Mouse (Mus musculus) telencephalon, adult 2 months (tissue): ENCODE results near the gene Gm7534.
"Not testable (repeated sequence)": the region's sequence is repeated elsewhere in the genome, so short reads cannot be mapped to it uniquely, and the experiment has no call there.

Experiments used
- DNase-seq: peaks from one replicate; pipeline ENCODE4 v3.0.0-alpha.2; 2011; ENCODE audit warnings: low read depth, low spot score

The Gm7534 gene

GRCm38 (mm10) chr4:134203340-134203896 lies 614 bp upstream of the Gm7534 start:
- DNase-seq = no peak

DNA sequence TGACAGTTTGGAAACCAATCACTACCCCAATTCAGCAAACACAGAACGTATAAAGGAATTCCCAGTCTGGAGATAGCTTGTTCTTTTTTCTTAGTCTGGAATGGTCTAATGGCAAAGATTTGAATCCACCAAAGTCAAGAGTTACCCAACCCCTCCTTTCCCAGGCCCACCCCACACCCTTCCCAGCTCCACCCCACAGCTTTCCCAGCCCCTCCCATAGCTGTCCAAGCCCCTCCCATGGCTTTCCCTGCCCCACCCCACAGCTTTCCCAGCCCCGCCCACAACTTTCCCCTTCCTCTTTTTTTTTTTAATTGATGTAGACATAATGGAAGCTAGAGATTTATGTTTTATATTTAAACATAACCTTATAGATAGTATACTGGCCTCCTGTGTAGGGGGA lies 3.4 kb downstream of the Gm7534 start:
- DNase-seq = no peak

- no peak for DNase-seq
Observed at GRCm38 (mm10) chr4:134186268-134186667, 16.5 kb downstream of the Gm7534 start.

DNA sequence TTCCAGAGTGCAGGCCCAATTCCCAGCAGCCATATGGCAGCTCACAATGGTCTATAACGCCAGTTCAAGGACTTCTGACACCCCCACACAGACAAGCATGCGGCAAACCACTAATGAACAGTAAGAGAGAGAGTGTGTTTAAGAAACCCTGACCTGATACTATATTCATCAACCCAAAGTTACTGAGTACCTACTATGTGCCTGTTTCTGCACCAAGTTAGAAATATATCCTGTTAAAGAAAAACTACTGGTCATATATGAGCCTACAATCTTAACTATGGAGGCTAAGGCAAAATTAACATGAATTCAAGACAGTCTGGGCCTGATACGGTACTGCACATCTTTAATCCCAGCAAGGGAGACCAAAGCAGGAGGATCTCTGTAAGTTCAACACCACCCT lies 17.2 kb downstream of the Gm7534 start:
- DNase-seq = no peak

DNA sequence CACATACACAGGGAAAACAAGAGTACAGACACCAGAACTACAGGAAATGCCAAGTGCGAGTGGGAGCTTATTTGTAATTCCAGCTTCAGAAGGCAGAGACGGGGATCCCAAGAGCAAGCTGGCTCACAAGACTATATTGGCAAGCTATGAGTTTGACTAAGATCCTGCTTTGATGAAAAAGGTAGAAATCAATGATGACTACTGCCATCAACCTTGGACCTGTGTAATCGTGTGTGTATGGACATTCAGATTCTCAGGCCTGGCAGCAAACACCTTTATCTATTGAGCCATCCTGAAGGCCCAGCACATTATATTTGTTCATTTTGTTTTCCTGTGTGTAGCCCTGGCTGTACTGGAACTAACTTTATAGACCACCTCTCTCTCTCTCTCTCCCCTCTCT lies 19.1 kb downstream of the Gm7534 start:
- DNase-seq = no peak

GRCm38 (mm10) chr4:134181825-134182224 lies 21.0 kb downstream of the Gm7534 start:
- no peak for DNase-seq

- DNase-seq = no peak
Observed at GRCm38 (mm10) chr4:134181112-134181511, 21.7 kb downstream of the Gm7534 start.

DNA sequence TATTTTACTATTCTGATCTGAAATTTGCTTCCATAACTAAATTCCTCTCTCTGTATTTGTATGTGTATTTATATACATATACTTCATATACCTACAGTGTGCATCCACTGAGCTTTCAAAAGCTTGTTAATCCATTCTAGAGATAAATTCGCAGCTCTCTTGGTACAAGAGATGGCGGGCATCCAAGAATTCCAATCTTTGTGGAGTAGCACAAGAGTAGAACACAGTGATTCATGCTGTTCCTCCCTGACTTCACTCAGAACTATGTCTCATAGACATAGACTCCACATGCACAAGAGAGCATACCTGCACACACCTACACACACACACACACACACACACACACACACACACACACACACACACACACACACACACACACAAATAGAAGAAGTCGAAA lies 30.4 kb downstream of the Gm7534 start:
- DNase-seq = peak; percentile 45

DNA sequence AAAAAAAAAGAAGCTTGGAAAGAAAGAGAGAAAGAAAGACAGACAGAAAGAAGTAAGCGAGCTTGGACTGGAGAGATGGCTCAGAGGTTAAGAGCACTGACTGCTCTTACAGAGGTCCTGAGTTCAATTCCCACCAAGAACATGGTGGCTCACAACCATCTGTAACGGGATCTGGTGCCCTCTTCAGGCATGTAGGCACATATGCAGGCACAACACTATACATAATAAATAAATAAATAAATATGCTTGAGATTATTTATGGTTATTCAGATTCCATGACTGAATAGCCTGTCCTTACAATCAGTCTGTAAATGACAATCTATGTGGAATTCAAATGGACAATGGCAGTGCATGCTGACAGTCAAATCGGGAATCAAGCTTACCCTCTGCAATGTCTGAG lies 35.9 kb downstream of the Gm7534 start:
- no peak for DNase-seq

DNA sequence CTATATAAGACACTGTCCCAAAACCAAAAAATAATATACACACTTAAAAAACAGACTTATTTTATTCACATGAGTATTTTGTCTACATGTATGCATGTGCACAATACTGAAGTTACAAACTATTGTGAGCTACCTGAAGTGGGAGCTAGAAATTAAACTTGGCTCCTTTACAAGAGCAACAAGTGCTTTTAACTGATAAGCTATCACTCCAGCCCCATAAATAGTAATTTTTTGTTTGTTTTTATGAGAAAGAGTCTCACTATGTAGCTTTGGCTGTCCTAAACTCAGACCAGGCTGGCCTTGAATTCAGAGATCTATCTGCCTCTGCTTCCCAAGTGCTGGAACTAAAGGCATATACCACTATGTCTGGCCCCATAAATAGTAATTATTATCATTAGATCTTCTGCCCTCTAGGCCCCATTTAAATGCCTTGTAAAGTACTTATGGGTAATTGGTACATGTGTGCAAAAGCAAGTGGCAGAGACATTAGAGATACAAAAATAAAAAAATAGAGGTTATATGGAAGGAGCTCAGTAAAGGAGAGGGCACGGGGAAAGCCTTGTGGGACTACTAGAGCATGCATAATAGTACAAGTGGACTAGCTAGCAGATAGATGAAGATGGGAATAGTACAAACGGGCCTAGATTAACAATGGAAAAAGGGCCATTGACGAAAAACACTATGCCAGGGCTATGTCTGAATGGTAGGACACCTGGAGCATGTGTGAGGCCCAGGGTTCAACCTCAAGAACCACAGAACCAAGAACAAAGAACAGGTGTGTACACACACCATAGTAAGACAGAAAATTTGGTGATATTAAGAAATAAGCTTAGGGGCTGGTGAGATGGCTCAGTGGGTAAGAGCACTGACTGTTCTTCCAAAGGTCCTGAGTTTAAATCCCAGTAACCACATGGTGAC lies 37.0 kb downstream of the Gm7534 start:
- no peak for DNase-seq

GRCm38 (mm10) chr4:134165024-134165423 lies 37.8 kb downstream of the Gm7534 start:
- no peak for DNase-seq

DNA sequence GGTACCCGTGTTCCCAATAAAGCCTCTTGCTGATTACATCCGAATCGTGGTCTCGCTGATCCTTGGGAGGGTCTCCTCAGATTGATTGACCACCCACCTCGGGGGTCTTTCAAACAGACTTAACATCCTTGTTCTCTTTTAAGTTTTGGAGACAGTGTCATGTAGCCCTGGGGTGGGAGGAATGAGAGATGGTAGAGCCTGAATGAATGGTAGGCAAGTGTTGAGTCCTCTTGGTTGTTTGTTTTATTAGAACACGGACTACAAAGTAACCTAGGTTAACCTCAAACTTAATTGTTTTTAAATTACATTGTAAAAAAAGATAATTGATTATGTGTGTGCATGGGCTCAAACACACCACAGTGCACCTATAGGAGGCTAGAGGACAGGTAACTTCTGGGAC lies 38.2 kb downstream of the Gm7534 start:
- no peak for DNase-seq

DNA sequence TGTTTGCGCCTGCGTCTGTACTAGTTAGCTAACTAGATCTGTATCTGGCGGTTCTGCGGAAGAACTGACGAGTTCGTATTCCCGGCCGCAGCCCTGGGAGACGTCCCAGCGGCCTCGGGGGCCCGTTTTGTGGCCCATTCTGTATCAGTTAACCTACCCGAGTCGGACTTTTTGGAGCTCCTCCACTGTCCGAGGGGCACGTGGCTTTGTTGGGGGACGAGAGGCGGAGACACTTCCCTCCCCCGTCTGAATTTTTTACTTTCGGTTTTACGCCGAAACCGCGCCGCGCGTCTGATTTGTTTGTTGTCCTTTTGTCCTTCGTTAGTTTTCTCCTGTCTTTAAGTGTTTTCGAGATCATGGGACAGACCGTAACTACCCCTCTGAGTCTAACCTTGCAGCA lies 42.7 kb downstream of the Gm7534 start:
- DNase-seq = peak; percentile 12

- no peak for DNase-seq
Observed at GRCm38 (mm10) chr4:134158774-134159173, 44.0 kb downstream of the Gm7534 start.

DNA sequence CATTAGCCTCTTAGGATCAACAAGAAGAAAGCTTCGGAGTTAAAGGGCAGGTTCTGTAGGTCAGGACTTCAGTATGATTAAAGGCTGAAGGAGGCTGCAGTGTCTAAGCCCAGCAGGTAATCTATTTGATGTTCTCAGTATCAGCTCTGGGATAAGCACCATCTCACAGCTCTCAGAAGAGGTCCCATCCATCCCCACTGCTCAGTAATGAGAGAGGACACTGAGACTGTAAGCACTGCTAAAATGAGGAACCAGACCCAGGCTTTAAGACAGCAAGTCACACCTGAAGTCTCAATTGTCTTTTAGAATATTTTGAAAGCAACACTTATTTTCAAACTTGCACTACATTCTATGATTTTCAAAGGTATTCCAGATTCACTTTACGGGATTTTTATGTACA lies 45.2 kb downstream of the Gm7534 start:
- no peak for DNase-seq

GRCm38 (mm10) chr4:134156744-134157143 lies 46.1 kb downstream of the Gm7534 start:
- DNase-seq = peak; percentile 52

GRCm38 (mm10) chr4:134155961-134156465 lies 46.8 kb downstream of the Gm7534 start:
- DNase-seq = no peak

GRCm38 (mm10) chr4:134155531-134155930 lies 47.3 kb downstream of the Gm7534 start:
- DNase-seq = no peak

GRCm38 (mm10) chr4:134154354-134154753 lies 48.5 kb downstream of the Gm7534 start:
- DNase-seq = no peak

DNA sequence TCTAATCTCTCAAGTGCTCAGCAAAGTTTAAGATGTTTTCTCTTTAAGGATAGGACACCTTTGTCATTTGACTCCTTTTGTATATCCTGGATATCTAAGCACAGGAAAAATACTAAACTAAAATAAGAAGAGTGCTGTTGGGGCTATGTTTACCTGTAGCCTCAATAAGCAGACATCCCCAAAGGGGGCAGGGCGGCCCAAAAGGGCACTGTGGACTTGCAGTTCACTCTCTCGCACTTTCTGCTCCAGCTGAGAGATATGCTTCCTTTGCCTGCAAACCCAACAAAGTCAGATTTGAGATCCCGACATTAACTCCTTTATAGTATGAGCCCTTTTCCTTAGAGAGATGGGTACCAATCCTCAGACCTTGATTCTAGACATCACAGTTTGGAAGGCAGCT lies 49.1 kb downstream of the Gm7534 start:
- DNase-seq = no peak

DNA sequence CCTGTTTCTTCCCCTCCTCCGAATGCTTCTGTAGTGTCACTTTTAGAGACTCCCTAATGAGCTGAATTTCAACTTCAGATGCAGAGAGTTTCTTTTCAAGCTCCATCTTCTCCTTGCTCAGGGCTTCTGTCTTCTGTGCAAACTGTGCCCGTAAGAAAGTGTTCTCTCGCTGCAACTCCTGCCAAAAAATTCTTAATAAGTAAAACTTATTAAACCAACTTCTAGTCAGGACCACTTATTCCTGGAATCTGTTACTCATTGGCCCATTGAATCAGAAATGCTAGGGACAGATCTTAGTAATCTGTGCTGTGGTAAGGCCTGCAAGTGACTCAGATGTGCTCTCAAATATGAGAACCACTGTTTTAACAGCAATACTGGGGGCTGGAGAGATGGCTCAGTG lies 50.7 kb downstream of the Gm7534 start:
- no peak for DNase-seq

DNA sequence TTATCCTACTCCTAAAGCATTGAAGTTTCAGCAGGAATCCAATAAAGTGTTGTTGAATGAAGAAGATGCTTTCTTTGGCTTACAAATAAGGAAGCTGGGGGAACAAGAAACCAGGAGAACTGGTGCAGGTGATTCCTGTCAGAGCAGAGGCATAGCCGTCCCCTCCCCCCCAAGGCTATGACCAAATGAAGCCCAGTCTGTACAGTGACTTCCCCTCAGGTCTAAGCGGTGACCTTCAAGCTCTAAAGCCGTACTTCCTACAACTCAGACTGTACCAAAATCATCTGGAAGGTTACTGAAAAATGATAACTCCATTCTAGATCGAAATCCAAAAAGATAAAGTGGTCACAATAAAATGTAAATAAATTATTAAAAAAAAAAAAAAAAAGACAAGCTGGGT lies 53.4 kb downstream of the Gm7534 start:
- no peak for DNase-seq

- not testable (repeated sequence) for DNase-seq
Observed at GRCm38 (mm10) chr4:134144297-134144696, 58.5 kb downstream of the Gm7534 start.
